Mouse (Mus musculus) ES-Bruce4 (cell line): ENCODE results near the gene Fndc10.

Experiments used
- CTCF ChIP-seq: IDR thresholded peaks from one replicate; pipeline ENCODE4 v1.8.1; 2011; ENCODE audit warnings: low read depth, low read length
- EP300 ChIP-seq: IDR thresholded peaks from 2 replicates; pipeline ENCODE4 v1.6.1; 2011; ENCODE audit warnings: low read depth, low read length; ENCODE audit not compliant: insufficient read depth
- POLR2A ChIP-seq: IDR thresholded peaks from one replicate; pipeline ENCODE4 v1.8.1; 2011; ENCODE audit warnings: low read length; ENCODE audit not compliant: insufficient read depth

- TF ChIP-seq POLR2A (peak; percentile 25), CTCF (no peak), EP300 (peak; percentile 93)
Observed at GRCm38 (mm10) chr4:155696261-155697255, 2.4 kb downstream of the Fndc10 start.
